Mouse (Mus musculus): ENCODE data around the gene Grasp.
A peak's percentile ranks its signal among the peaks of the same experiment; 100 is the strongest.

Gene Grasp

GRCm38 (mm10) chr15:101194951-101195823, 28.8 kb upstream of the Grasp start:
- DNase-seq (ENCODE audit: low read depth, low spot score), result no peak

- DNase-seq (ENCODE audit: low read depth, low spot score), result no peak
Observed at GRCm38 (mm10) chr15:101196079-101196795, 27.8 kb upstream of the Grasp start.

- DNase-seq (ENCODE audit: low read depth, low spot score), result no peak
Observed at GRCm38 (mm10) chr15:101196961-101197360, 27.0 kb upstream of the Grasp start.

- DNase-seq (ENCODE audit: low read depth, low spot score), result no peak
Observed at GRCm38 (mm10) chr15:101197497-101198179, 26.4 kb upstream of the Grasp start.

GRCm38 (mm10) chr15:101198218-101198617, 25.8 kb upstream of the Grasp start:
- DNase-seq (ENCODE audit: low read depth, low spot score), result peak; percentile 57

- no peak for DNase-seq (ENCODE audit: low read depth, low spot score)
Observed at GRCm38 (mm10) chr15:101198850-101199249, 25.1 kb upstream of the Grasp start.

- DNase-seq (ENCODE audit: low read depth, low spot score), result no peak
Observed at GRCm38 (mm10) chr15:101200777-101201295, 23.2 kb upstream of the Grasp start.

GRCm38 (mm10) chr15:101201414-101201813, 22.6 kb upstream of the Grasp start:
- no peak for DNase-seq (ENCODE audit: low read depth, low spot score)

- no peak for DNase-seq (ENCODE audit: low read depth, low spot score)
Observed at GRCm38 (mm10) chr15:101203673-101204072, 20.3 kb upstream of the Grasp start.

- no peak for DNase-seq (ENCODE audit: low read depth, low spot score)
Observed at GRCm38 (mm10) chr15:101204781-101205180, 19.2 kb upstream of the Grasp start.

- DNase-seq (ENCODE audit: low read depth, low spot score), result peak; percentile 34
Observed at GRCm38 (mm10) chr15:101210228-101210627, 13.8 kb upstream of the Grasp start.

- no peak for DNase-seq (ENCODE audit: low read depth, low spot score)
Observed at GRCm38 (mm10) chr15:101210998-101211613, 12.9 kb upstream of the Grasp start.

- DNase-seq (ENCODE audit: low read depth, low spot score), result no peak
Observed at GRCm38 (mm10) chr15:101212435-101212834, 11.6 kb upstream of the Grasp start.

GRCm38 (mm10) chr15:101215136-101215535, 8.9 kb upstream of the Grasp start:
- DNase-seq (ENCODE audit: low read depth, low spot score), result no peak

GRCm38 (mm10) chr15:101216036-101216435, 8.0 kb upstream of the Grasp start:
- no peak for DNase-seq (ENCODE audit: low read depth, low spot score)

GRCm38 (mm10) chr15:101220905-101221297, 3.1 kb upstream of the Grasp start:
- no peak for DNase-seq (ENCODE audit: low read depth, low spot score)

- DNase-seq (ENCODE audit: low read depth, low spot score), result no peak
Observed at GRCm38 (mm10) chr15:101221298-101222104, 2.5 kb upstream of the Grasp start.

GRCm38 (mm10) chr15:101222897-101223482, 998 bp upstream of the Grasp start:
- DNase-seq (ENCODE audit: low read depth, low spot score), result no peak

GRCm38 (mm10) chr15:101223596-101223995, 392 bp upstream of the Grasp start:
- no peak for DNase-seq (ENCODE audit: low read depth, low spot score)

GRCm38 (mm10) chr15:101224977-101225376, 989 bp downstream of the Grasp start:
- DNase-seq (ENCODE audit: low read depth, low spot score), result no peak

Data from retina, adult 2 months (tissue).